Mouse (Mus musculus) intestine, postnatal 0 days (tissue): ENCODE results near the gene Tpgs1. TPM values are rescaled to one million over a fixed set of nuclear protein-coding genes. Genes with fewer than 3 reads are reported as not detected.
A peak's percentile ranks its signal among the peaks of the same experiment; 100 is the strongest.

Source experiments
- ATAC-seq: fragments of 200-750 bp; cut with Nextera tagmentation; 2 replicates; pipeline ENCODE4 v1.8.0; 2017; ENCODE audit warnings: mild to moderate bottlenecking, moderate TSS enrichment, moderate library complexity
- H3K27ac ChIP-seq: fragments of 300-500 bp; sonication (generic); 2 replicates; pipeline ENCODE4 v1.5.1; 2014; ENCODE audit warnings: mild to moderate bottlenecking, low read depth, low read length, moderate library complexity
- H3K27me3 ChIP-seq: fragments of 300-500 bp; sonication (generic); replicated peaks from 2 replicates; pipeline ENCODE4 v1.6.1; 2014; ENCODE audit warnings: low read length, mixed read lengths; ENCODE audit not compliant: control insufficient read depth, insufficient read depth
- H3K36me3 ChIP-seq: fragments of 300-500 bp; sonication (generic); 2 replicates; pipeline ENCODE4 v1.6.1; 2014; ENCODE audit warnings: mild to moderate bottlenecking, moderate library complexity; ENCODE audit not compliant: control insufficient read depth, insufficient read depth
- H3K4me1 ChIP-seq: fragments of 300-500 bp; sonication (generic); replicated peaks from 2 replicates; pipeline ENCODE4 v1.6.1; 2014; ENCODE audit warnings: antibody characterized with exemption, low read length, mixed read lengths; ENCODE audit not compliant: control insufficient read depth, insufficient read depth
- H3K4me2 ChIP-seq: fragments of 300-500 bp; sonication (generic); replicated peaks from 2 replicates; pipeline ENCODE4 v1.6.1; 2014; ENCODE audit warnings: low read depth, mild to moderate bottlenecking, moderate library complexity
- H3K4me3 ChIP-seq: fragments of 300-500 bp; sonication (generic); 2 replicates; pipeline ENCODE4 v1.5.1; 2014; ENCODE audit warnings: low read depth, low read length
- H3K9ac ChIP-seq: fragments of 300-500 bp; sonication (generic); 2 replicates; pipeline ENCODE4 v1.6.1; 2014; ENCODE audit warnings: mild to moderate bottlenecking, low read depth, low read length
- H3K9me3 ChIP-seq: fragments of 300-500 bp; sonication (generic); 2 replicates; pipeline ENCODE4 v1.6.1; 2016; ENCODE audit warnings: mixed run types; ENCODE audit not compliant: control insufficient read depth
- CTCF ChIP-seq: sonication (generic); IDR thresholded peaks from 2 replicates; pipeline ENCODE4 v1.5.1; 2016; ENCODE audit warnings: low read depth, mild to moderate bottlenecking, control low read depth, antibody characterized with exemption, moderate library complexity
- WGBS: fragments of 180-500 bp; shearing (Covaris S2); extraction: QIAGEN DNeasy Blood & Tissue Kit; methylation state at CpG from one replicate; pipeline ENCODE4 v1.1.7; 2014; 5-methylcytosine and 5-hydroxymethylcytosine counted together
- polyA plus RNA-seq: library from polyadenylated mRNA; unstranded; fragments of >200 nt; fragmentation: Nextera tagmentation; extraction: Ambion mirVana; gene quantifications from 2 replicates; pipeline ENCODE4 v1.2.1, GENCODE M21; 2015

Tpgs1 gene
- polyA plus RNA-seq, 1 experiment from 2014 or later: 47.6 TPM

DNA sequence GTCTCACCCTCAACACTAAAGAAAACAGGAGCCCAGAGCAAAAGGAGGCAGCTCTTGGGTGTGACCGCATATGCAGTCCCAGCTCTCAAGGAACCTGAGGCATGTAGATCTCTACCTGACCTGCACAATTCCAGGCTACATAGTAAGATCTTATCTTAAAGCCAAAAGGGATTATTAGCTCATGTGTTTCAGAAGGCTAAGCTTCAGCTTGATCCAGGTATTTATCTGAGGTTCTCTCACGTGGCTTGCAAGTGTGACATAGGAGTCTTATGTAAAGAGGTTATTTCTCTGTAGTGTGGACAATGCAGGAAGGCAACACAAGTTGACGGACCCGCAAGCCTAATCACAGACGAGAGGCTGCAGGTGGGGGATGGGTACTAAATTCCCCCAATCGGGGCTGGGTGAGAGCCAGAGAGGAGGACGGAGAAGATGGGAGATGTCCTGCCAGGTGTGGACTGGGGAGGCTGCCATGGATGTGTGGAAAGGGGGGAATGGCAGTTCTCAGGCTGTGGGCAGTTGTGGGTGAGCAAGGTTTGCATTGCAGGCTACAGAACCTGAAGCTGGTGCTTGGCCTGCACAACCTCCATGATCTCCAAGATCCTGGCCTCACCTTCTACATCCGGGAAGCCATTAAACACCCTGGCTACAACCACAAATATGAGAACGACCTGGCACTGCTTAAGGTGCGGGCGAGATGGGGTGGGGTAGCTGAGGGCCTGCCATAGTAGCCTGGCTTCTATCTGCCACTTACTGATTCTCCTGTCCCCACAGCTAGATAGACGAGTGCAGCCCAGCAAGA, 24.6 kb downstream of the Tpgs1 start:
- H3K9me3 ChIP-seq: no peaks in the 10 kb centered on the region
- no peak for ATAC-seq
- H3K4me3 ChIP-seq: no peak overlapping the region
- H3K4me2 ChIP-seq: no peak overlapping the region
- WGBS: 71% methylated on average over 12 of the region's 12 CpGs
- no peak overlapping the region for H3K27ac ChIP-seq
- no peaks in the 10 kb centered on the region for H3K27me3 ChIP-seq
- no peak for TF ChIP-seq CTCF
- no peak overlapping the region for H3K9ac ChIP-seq
- H3K36me3 ChIP-seq: peaks cover 5% of the 10 kb centered on the region
- peaks cover 21% of the 10 kb centered on the region for H3K4me1 ChIP-seq

- no peak for TF ChIP-seq CTCF
- ATAC-seq: no peak
- Histone ChIP-seq H3K36me3 (no peaks in the 10 kb centered on the region; the same call in 1 of the 2 replicates), H3K9ac (no peak overlapping the region), H3K4me2 (no peak overlapping the region), H3K4me1 (peaks cover 21% of the 10 kb centered on the region), H3K27me3 (no peaks in the 10 kb centered on the region), H3K4me3 (no peak overlapping the region), H3K27ac (no peak overlapping the region), H3K9me3 (no peaks in the 10 kb centered on the region)
- WGBS: 81% methylated on average over 6 of the region's 6 CpGs
These were observed 25.1 kb downstream of the Tpgs1 start for GRCm38 (mm10) chr10:79694379-79694655.

DNA sequence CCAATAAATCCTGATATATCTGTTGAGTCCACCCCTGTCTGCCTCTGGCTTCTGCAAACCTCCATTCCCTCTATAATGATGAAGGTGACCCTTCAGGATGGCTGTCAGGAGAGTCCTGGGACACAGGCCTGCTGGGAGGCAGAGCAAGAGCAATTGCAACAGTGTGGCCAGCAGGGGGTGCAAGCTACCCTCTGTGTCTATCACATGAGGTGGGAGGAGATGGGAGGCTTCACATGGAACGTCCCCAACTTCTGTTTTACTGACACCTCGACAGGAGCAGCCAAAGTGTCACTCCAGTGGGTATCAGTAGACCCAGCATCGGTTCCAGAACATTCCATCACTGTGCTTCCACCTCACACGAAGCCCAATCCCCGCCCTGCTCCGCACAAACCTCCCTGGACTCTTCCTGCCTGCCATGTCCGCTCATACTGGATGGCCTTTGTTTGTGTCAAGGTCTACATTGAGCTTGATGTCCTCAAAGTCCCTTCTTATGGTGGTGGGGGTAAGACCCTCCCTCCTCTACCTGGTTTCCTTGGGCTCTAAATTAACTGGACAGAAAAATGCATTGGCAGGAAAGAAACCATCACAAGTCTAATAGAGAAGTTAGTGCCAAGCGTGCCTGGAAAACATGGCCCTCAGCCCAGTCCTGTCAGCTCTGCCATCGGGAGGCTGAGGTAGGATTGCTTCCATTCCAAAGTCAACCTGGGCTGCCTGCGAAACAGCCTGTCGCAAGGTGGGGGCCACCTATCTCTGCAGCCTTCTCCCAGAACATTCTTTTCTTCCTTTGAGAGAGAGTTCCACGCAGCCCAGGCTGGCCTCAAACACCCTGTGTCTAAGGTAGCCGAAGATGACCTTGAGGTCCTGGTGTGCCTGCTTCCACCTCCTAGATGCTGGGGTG, 26.3 kb downstream of the Tpgs1 start:
- no peaks in the 10 kb centered on the region for H3K27me3 ChIP-seq
- H3K9ac ChIP-seq: no peak overlapping the region
- peaks cover 21% of the 10 kb centered on the region for H3K4me1 ChIP-seq
- H3K36me3 ChIP-seq: no peaks in the 10 kb centered on the region
- peak; percentile 97 for TF ChIP-seq CTCF
- H3K4me2 ChIP-seq: peak overlapping the region; percentile 4; the same call in 1 of the 2 replicates
- peak; percentile 37 for ATAC-seq
- 37% methylated on average over 13 of the region's 13 CpGs for WGBS
- H3K4me3 ChIP-seq: no peak overlapping the region
- no peaks in the 10 kb centered on the region for H3K9me3 ChIP-seq
- peak overlapping the region; percentile 57 for H3K27ac ChIP-seq

GRCm38 (mm10) chr10:79696129-79696651, 27.0 kb downstream of the Tpgs1 start:
- peak overlapping the region; percentile 57 for H3K27ac ChIP-seq
- no peak overlapping the region for H3K9ac ChIP-seq
- H3K4me2 ChIP-seq: peak overlapping the region; percentile 4; the same call in 1 of the 2 replicates
- peaks cover 22% of the 10 kb centered on the region for H3K4me1 ChIP-seq
- peak; percentile 76 for ATAC-seq
- H3K27me3 ChIP-seq: no peaks in the 10 kb centered on the region
- WGBS: 19% methylated on average over 9 of the region's 9 CpGs
- H3K4me3 ChIP-seq: no peak overlapping the region
- no peaks in the 10 kb centered on the region for H3K36me3 ChIP-seq
- TF ChIP-seq CTCF: no peak
- H3K9me3 ChIP-seq: no peaks in the 10 kb centered on the region

DNA sequence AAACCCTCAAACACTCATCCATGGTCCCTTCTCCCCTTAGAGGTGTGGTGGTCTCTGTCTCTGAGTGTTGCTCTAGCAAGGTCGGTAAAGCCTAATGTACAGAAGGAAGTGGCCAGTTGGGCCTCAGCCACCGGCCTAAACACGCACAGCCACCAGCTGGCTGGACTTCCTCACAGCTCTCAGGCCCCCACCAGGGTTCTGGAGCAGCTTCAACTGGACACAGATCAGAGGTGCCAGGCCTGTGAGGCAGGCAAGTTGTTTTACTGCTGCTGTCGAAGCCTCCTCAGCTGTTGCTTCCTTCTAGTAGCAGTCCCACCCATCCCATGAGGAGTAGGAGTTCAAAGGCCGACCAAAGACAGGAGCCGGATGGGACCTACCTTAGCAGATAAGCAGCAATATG, 28.7 kb downstream of the Tpgs1 start:
- no peaks in the 10 kb centered on the region for H3K36me3 ChIP-seq
- H3K27me3 ChIP-seq: no peaks in the 10 kb centered on the region
- WGBS: 43% methylated on average over 6 of the region's 6 CpGs
- no peak for TF ChIP-seq CTCF
- H3K27ac ChIP-seq: peak overlapping the region; percentile 67
- ATAC-seq: peak; percentile 24; the same call in 1 of the 2 replicates
- H3K9me3 ChIP-seq: no peaks in the 10 kb centered on the region
- H3K9ac ChIP-seq: no peak overlapping the region
- no peak overlapping the region for H3K4me3 ChIP-seq
- H3K4me2 ChIP-seq: no peak overlapping the region
- H3K4me1 ChIP-seq: peaks cover 24% of the 10 kb centered on the region

DNA sequence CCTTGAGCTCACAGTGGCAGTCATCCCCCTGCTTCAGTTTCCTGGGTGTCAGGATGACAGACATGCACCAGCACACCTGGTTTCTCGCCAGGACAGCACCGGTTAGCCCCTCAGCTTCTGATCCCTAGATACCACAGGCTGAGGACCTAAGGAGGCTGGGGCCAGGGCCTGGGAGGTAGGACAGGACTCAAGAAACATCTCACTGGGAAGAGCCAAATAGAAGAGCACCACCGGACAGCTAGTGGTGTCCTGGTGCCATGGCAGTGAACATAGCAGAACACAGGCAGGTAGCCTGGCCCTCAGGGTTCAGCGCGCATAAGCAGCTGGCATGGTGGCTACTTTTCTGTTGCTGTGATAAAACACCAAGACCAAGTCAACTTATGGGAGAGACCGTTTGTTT, 29.3 kb downstream of the Tpgs1 start:
- H3K4me1 ChIP-seq: peaks cover 24% of the 10 kb centered on the region
- no peak overlapping the region for H3K9ac ChIP-seq
- H3K36me3 ChIP-seq: no peaks in the 10 kb centered on the region
- 82% methylated on average over 6 of the region's 6 CpGs for WGBS
- H3K27ac ChIP-seq: peak overlapping the region; percentile 67
- no peak overlapping the region for H3K4me3 ChIP-seq
- no peak overlapping the region for H3K4me2 ChIP-seq
- ATAC-seq: no peak
- no peaks in the 10 kb centered on the region for H3K9me3 ChIP-seq
- no peaks in the 10 kb centered on the region for H3K27me3 ChIP-seq
- no peak for TF ChIP-seq CTCF
